Mouse (Mus musculus): ENCODE results near the gene Cd180.

GRCm38 (mm10) chr13:102775506-102775905, 82.1 kb downstream of the Cd180 start:
- TF ChIP-seq CTCF (IDR thresholded peaks at IDR 0.05; ENCODE audit: low read depth) (no peak), EP300 (IDR thresholded peaks at IDR 0.05; ENCODE audit: low read depth) (no peak)

Measured in liver, postnatal 0 days (tissue).